Mouse (Mus musculus): ENCODE measurements at regions not wholly inside any gene's neighbourhood (a gene's known extent, or its start where the extent isn't known, plus 50 kb on each side); places are given as distances from the start of the nearest gene placed in this dataset.

GRCm38 (mm10) chrX:11487876-11488275 is 160.3 kb downstream of the H2al1j start:
- CTCF ChIA-PET: no interaction called here

- CTCF ChIA-PET: no interaction called here
Measured at GRCm38 (mm10) chrX:11490146-11490693, 162.6 kb downstream of the H2al1j start.

- CTCF ChIA-PET: interaction anchor here (0.6 kb wide), 1 partner anchor 11 kb away, joined by 4 read pairs; no protein-coding TSS in a partner anchor
Measured at GRCm38 (mm10) chrX:11491235-11491634, 163.6 kb downstream of the H2al1j start.

DNA sequence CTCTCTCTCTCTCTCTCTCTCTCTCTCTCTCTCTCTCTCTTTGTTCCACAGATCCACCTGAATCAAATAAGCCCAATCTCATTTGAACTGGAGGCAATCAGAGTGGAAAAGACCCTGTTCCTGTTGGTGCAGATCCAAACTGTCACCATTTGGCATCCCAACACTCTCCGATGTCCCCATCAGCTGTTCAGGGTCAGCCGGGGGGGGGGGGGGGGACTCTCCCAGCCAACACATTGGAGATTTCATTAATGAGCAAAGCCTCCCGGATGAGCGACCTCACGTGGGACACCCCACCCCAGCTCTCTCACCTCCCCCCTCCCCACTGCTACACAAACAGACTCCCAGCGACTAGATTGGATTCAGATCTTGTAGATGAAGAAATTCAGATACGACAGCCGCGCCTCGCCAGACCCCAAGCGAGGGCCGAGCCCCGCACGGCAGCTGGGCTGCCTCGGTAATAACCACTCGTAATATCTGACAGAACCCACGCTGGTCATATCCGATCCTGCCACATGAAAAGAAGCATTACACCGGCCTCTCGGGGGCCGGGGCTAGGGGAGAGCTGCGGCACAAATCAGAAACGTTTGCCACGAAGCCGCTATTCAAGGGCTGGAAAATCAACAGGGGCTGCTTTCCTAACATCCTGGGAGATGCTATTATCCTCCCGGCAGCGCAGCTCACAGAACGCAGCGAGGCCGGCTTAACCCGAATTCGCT is 164.2 kb downstream of the H2al1j start:
- CTCF ChIA-PET: interaction anchor here (0.6 kb wide), 1 partner anchor 11 kb away, joined by 4 read pairs; no protein-coding TSS in a partner anchor

DNA sequence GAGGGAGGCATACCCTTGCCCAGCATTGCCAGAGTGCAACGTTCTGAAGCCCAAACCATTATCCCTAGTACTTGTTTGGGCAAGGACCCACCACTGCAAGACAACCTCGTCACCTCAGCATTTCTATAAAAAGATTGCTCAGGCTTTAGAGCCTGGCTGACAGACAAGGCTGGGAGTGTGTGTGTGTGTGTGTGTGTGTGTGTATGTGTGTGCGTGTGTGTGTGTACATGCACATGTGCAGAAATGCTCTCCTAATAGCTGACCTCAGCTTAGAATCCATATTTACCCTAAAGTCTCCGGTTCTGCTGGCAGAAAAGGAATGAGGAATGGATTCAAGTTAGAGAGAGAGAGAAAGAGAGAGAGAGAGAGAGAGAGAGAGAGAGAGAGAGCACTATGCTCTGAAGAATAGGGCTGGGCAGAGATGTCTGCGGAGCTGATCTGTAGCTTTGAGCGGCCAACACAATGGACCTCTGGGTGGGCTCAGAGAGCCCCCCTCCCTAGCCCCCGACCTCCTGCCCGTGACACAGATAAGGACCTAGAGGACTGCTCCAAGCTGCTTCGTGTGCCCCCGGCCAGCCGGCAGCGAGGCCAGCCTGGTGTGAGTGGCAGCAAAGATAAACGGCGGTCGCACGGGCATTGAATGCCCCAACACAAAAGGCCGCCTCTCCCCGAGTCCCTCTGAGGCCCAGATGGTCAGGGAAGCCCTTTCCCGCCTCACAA is 166.1 kb downstream of the H2al1j start:
- CTCF ChIA-PET: no interaction called here

- CTCF ChIA-PET: no interaction called here
Measured at GRCm38 (mm10) chrX:11494246-11494630, 166.6 kb downstream of the H2al1j start.

- CTCF ChIA-PET: interaction anchor here (0.6 kb wide), 1 partner anchor 9 kb away, joined by 3 read pairs; no protein-coding TSS in a partner anchor
Measured at GRCm38 (mm10) chrX:11512439-11512838, 184.8 kb downstream of the H2al1j start.

GRCm38 (mm10) chrX:11512928-11513327 is 185.3 kb downstream of the H2al1j start:
- CTCF ChIA-PET: no interaction called here

- CTCF ChIA-PET: no interaction called here
Measured at GRCm38 (mm10) chrX:11523791-11524190, 196.2 kb downstream of the H2al1j start.

- CTCF ChIA-PET: no interaction called here
Measured at GRCm38 (mm10) chrX:11525326-11525725, 197.7 kb downstream of the H2al1j start.

GRCm38 (mm10) chrX:11528589-11528988 is 201.0 kb downstream of the H2al1j start:
- CTCF ChIA-PET: no interaction called here

- CTCF ChIA-PET: no interaction called here
Measured at GRCm38 (mm10) chrX:11529221-11529620, 201.6 kb downstream of the H2al1j start.

GRCm38 (mm10) chrX:11532817-11533216 is 205.2 kb downstream of the H2al1j start:
- CTCF ChIA-PET: no interaction called here

DNA sequence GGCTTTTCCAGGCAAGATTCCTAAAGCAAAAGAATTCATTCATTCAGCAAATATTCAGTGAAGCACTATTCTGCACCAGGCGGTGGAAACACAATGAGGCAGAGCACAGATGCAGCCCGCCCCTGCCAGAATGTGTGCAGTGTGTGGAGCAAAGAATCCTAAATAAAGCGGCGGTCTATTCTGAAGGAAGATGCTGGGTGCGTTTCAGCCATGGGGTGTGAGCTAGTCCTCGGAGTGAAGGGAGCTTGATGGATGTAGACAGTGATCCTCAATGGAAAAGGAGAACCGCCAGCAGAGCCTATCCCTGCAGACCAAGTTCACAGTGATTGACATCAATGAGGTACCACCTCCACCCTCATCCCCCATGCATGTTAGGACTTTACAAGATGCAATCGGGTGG is 206.2 kb downstream of the H2al1j start:
- CTCF ChIA-PET: no interaction called here

DNA sequence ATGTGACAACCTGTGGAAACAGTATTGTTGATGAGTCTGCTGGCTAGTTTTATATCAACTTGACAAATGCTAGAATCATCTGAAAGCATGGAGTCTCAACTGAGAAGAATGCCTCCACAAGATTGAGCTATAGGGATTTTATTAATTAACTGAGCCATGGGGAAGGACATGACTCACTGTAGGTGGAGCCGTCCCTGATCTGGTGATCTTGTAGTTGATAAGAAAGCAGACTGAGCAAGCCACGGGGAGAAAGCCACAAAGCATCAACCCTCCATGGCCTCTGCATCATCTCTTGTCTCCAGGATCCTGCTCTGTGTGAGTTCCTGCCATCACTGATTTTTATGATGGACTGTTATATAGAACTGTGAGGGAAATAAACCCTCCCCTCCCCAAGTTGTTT is 213.4 kb downstream of the H2al1j start:
- CTCF ChIA-PET: no interaction called here

DNA sequence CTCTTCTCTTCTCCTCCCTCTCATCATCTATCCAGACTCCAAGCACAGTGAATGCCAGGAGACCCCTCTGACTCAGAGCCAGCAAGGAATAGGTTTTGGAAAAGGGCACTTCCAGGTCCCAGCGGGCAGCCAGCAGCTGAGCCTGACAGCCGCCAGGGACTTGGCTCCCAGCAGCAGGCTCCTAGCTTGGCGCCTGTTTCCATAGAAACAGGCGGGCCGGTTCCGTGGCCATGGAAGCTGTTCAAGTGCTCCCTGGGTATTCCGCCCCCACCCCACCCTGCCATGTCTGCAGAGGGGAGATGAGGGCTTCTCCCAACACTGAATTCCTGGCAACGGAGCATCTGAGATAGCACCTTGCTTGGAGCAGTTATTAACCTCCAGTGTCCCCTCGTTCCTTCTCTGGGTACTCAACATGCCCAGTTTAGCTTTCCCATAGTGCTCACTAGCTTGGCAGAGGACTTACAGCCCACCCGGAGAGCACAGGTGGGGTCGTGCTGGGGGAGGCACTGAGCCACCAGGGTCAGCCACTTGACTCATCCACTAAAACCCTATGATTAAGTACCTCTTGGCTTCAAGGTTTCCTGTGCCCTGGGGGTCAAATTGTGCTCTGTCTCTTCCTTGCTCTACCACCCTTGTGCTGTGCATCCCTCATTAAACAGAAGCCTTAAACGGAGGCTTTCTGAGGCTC is 222.7 kb downstream of the H2al1j start:
- CTCF ChIA-PET: no interaction called here

- CTCF ChIA-PET: no interaction called here
Measured at GRCm38 (mm10) chrX:11552177-11552576, 224.6 kb downstream of the H2al1j start.

- CTCF ChIA-PET: no interaction called here
Measured at GRCm38 (mm10) chrX:11555035-11555570, 227.5 kb downstream of the H2al1j start.

DNA sequence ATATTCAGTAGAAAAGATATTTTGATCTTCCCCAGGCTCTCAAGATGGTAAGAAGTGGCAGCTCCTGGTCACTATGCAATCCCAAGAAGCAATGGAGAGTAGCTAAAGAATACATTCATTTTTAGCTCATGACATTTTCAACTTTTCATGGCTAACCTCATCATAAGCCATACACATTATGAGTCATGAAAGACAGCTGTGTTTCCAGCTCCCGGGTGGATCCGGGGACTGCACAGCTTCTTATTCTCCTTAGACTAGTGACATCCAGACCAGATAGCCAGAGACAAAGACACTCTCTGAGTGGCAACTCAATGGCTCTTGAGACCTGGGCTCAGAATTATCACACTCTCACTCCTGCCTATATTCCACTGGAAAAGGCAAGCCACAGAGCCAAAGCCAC is 230.6 kb downstream of the H2al1j start:
- CTCF ChIA-PET: no interaction called here

GRCm38 (mm10) chrX:11560550-11561276 is 233.1 kb downstream of the H2al1j start:
- CTCF ChIA-PET: no interaction called here

DNA sequence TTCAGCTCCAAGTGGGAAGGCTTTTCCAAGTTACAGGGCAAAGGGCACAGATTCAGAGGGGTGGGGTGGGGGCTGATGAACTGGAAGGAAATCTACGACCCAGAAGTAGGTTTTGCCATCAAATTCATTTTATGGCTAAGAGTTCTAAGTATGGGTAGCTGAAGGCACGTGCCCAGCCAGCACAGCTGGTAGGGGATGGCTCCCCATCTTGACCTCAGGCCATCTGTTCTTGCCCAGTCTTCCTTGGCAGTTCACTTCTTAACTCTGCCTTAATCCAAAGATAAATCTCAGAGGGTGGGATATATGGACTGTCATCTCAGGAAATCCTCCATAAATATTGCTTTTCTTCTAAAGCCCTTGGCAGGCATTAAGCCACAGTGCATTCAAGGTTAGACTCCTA is 238.3 kb downstream of the H2al1j start:
- CTCF ChIA-PET: no interaction called here

DNA sequence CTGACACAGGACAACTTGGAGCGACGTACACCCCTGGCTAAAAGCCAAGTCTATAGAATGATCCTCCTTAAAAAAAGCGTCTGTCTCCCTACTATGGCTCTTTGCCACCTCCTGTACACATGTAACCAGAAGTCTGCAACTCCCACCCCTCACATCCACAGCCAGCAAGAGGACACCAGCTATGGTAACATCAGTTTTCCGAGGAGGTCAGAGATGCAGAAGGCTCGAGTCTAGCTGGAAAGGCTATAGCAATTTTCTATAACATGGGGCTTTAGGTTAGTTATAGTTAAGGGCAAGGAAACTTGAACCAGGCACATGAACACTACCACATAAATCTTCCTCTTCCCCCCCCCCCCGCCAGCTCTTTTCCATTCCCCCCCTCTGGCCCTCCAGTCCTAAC is 240.2 kb downstream of the H2al1j start:
- CTCF ChIA-PET: no interaction called here
